Mouse (Mus musculus) neural tube, embryonic 14.5 days (tissue): ENCODE data around the gene Cluap1. TPM values are rescaled to one million over a fixed set of nuclear protein-coding genes. Genes with fewer than 3 reads are reported as not detected.

Experiments used
- microRNA-seq: library from miRNA; unstranded; fragments of <30 nt; microRNA quantifications from one replicate; pipeline ENCODE4, GENCODE M21; 2016
- polyA plus RNA-seq: library from polyadenylated mRNA; unstranded; fragments of >200 nt; fragmentation: Nextera tagmentation; extraction: Ambion mirVana; gene quantifications from 2 replicates; pipeline ENCODE4 v1.2.1, GENCODE M21; 2014

Cluap1 gene
- polyA plus RNA-seq, 1 experiment from 2014 or later = 46.6 TPM

Small RNAs within 50 kb of the gene (microRNA-seq; reads per million reads assigned to microRNA genes)
- gene Gm23493 = not detected

Other genes starting within 250 kb of the Cluap1 start
- not detected in 2 replicates for gene Mefv, start 190.7 kb upstream of the Cluap1 start, polyA plus RNA-seq
- 30.1 and 39.2 TPM in 2 replicates for gene Zfp263, start 164.7 kb upstream of the Cluap1 start, polyA plus RNA-seq
- gene Olfr15, start 77.9 kb upstream of the Cluap1 start, polyA plus RNA-seq = not detected in 2 replicates
- gene Zfp174, start 61.5 kb upstream of the Cluap1 start, polyA plus RNA-seq = 3.0 TPM in 2 replicates
- gene Naa60, start 36.4 kb upstream of the Cluap1 start, polyA plus RNA-seq = 100 and 109 TPM in 2 replicates
- 21.6 and 21.8 TPM in 2 replicates for gene Zfp597, start 24.2 kb upstream of the Cluap1 start, polyA plus RNA-seq
- gene Gm20695, start 24.2 kb upstream of the Cluap1 start, polyA plus RNA-seq = 3.3 and 4.0 TPM in 2 replicates
- 10.8 and 12.6 TPM in 2 replicates for gene 1700037C18Rik, start 112 bp upstream of the Cluap1 start, polyA plus RNA-seq
- gene Nlrc3, start 67.8 kb downstream of the Cluap1 start, polyA plus RNA-seq = 1.0 and 1.5 TPM in 2 replicates
- gene Slx4, start 95.0 kb downstream of the Cluap1 start, polyA plus RNA-seq = 38.0 and 38.8 TPM in 2 replicates
- gene Dnase1, start 128.1 kb downstream of the Cluap1 start, polyA plus RNA-seq = 7.4 and 8.6 TPM in 2 replicates
- gene Trap1, start 169.0 kb downstream of the Cluap1 start, polyA plus RNA-seq = 54.3 TPM in 2 replicates